Mouse (Mus musculus): Measurements from ENCODE around the gene Yy1. TPM values are rescaled to one million over a fixed set of nuclear protein-coding genes. Genes with fewer than 3 reads are reported as not detected.

Yy1 gene
- polyA plus RNA-seq, 1 experiment from 2014 or later = 19.5 TPM

- Histone ChIP-seq H3K27ac (ENCODE audit: low read depth, low read length) (no peak overlapping the region), H3K4me2 (no peak overlapping the region), H3K4me3 (ENCODE audit: low read depth, low read length) (no peak overlapping the region), H3K9ac (ENCODE audit: low read length) (no peak overlapping the region), H3K4me1 (ENCODE audit: control insufficient read depth, insufficient read depth, low read length) (peaks cover 2% of the 10 kb centered on the region), H3K9me3 (ENCODE audit: control insufficient read depth, low read length) (no peaks in the 10 kb centered on the region), H3K27me3 (ENCODE audit: control insufficient read depth, insufficient read depth, low read length) (no peaks in the 10 kb centered on the region), H3K36me3 (ENCODE audit: control insufficient read depth, insufficient read depth, low read length) (no peaks in the 10 kb centered on the region)
- DNase-seq (ENCODE audit: low spot score, missing footprints) = no peak
- 87% methylated on average over 5 of the region's 5 CpGs for whole genome bisulfite sequencing
- ATAC-seq (ENCODE audit: low FRiP score) = no peak
These were observed 36.9 kb downstream of the Yy1 start for GRCm38 (mm10) chr12:108829636-108830035.

- Histone ChIP-seq H3K4me1 (ENCODE audit: control insufficient read depth, insufficient read depth, low read length) (peaks cover 8% of the 10 kb centered on the region), H3K27ac (ENCODE audit: low read depth, low read length) (no peak overlapping the region), H3K27me3 (ENCODE audit: control insufficient read depth, insufficient read depth, low read length) (no peaks in the 10 kb centered on the region), H3K4me2 (no peak overlapping the region), H3K4me3 (ENCODE audit: low read depth, low read length) (no peak overlapping the region), H3K9me3 (ENCODE audit: control insufficient read depth, low read length) (no peaks in the 10 kb centered on the region), H3K36me3 (ENCODE audit: control insufficient read depth, insufficient read depth, low read length) (no peaks in the 10 kb centered on the region), H3K9ac (ENCODE audit: low read length) (no peak overlapping the region)
- 87% methylated on average over 6 of the region's 6 CpGs for WGBS
- no peak for ATAC-seq (ENCODE audit: low FRiP score)
- DNase-seq (ENCODE audit: low spot score, missing footprints) = no peak
These were observed 37.6 kb downstream of the Yy1 start for GRCm38 (mm10) chr12:108830358-108830757.

- H3K27me3 ChIP-seq (ENCODE audit: control insufficient read depth, insufficient read depth, low read length) = no peaks in the 10 kb centered on the region
- peaks cover 18% of the 10 kb centered on the region for H3K4me1 ChIP-seq (ENCODE audit: control insufficient read depth, insufficient read depth, low read length)
- no peak overlapping the region for H3K9ac ChIP-seq (ENCODE audit: low read length)
- H3K4me3 ChIP-seq (ENCODE audit: low read depth, low read length) = no peak overlapping the region
- 80% methylated on average over 9 of the region's 9 CpGs for WGBS
- no peak overlapping the region for H3K4me2 ChIP-seq
- H3K9me3 ChIP-seq (ENCODE audit: control insufficient read depth, low read length) = no peaks in the 10 kb centered on the region
- H3K27ac ChIP-seq (ENCODE audit: low read depth, low read length) = no peak overlapping the region
- H3K36me3 ChIP-seq (ENCODE audit: control insufficient read depth, insufficient read depth, low read length) = no peaks in the 10 kb centered on the region
- DNase-seq (ENCODE audit: low spot score, missing footprints) (no peak), ATAC-seq (ENCODE audit: low FRiP score) (no peak)
These were observed 39.3 kb downstream of the Yy1 start for GRCm38 (mm10) chr12:108831966-108832643.

GRCm38 (mm10) chr12:108832851-108833250 is 40.1 kb downstream of the Yy1 start:
- Histone ChIP-seq H3K4me2 (no peak overlapping the region), H3K9me3 (ENCODE audit: control insufficient read depth, low read length) (no peaks in the 10 kb centered on the region), H3K36me3 (ENCODE audit: control insufficient read depth, insufficient read depth, low read length) (no peaks in the 10 kb centered on the region), H3K27ac (ENCODE audit: low read depth, low read length) (no peak overlapping the region), H3K4me1 (ENCODE audit: control insufficient read depth, insufficient read depth, low read length) (peaks cover 26% of the 10 kb centered on the region), H3K27me3 (ENCODE audit: control insufficient read depth, insufficient read depth, low read length) (no peaks in the 10 kb centered on the region), H3K4me3 (ENCODE audit: low read depth, low read length) (no peak overlapping the region), H3K9ac (ENCODE audit: low read length) (no peak overlapping the region)
- ATAC-seq (ENCODE audit: low FRiP score) (no peak), DNase-seq (ENCODE audit: low spot score, missing footprints) (no peak)
- 86% methylated on average over 8 of the region's 8 CpGs for WGBS

GRCm38 (mm10) chr12:108833408-108833807 is 40.6 kb downstream of the Yy1 start:
- WGBS = 95% methylated on average over 3 of the region's 3 CpGs
- Histone ChIP-seq H3K4me2 (no peak overlapping the region), H3K4me1 (ENCODE audit: control insufficient read depth, insufficient read depth, low read length) (peaks cover 30% of the 10 kb centered on the region), H3K4me3 (ENCODE audit: low read depth, low read length) (no peak overlapping the region), H3K36me3 (ENCODE audit: control insufficient read depth, insufficient read depth, low read length) (no peaks in the 10 kb centered on the region), H3K9me3 (ENCODE audit: control insufficient read depth, low read length) (no peaks in the 10 kb centered on the region), H3K27me3 (ENCODE audit: control insufficient read depth, insufficient read depth, low read length) (no peaks in the 10 kb centered on the region), H3K27ac (ENCODE audit: low read depth, low read length) (no peak overlapping the region), H3K9ac (ENCODE audit: low read length) (no peak overlapping the region)
- no peak for DNase-seq (ENCODE audit: low spot score, missing footprints)
- no peak for ATAC-seq (ENCODE audit: low FRiP score)

GRCm38 (mm10) chr12:108834337-108834736 is 41.6 kb downstream of the Yy1 start:
- H3K4me1 ChIP-seq (ENCODE audit: control insufficient read depth, insufficient read depth, low read length) = peaks cover 30% of the 10 kb centered on the region
- no peaks in the 10 kb centered on the region for H3K9me3 ChIP-seq (ENCODE audit: control insufficient read depth, low read length)
- no peaks in the 10 kb centered on the region for H3K36me3 ChIP-seq (ENCODE audit: control insufficient read depth, insufficient read depth, low read length)
- no peak overlapping the region for H3K27ac ChIP-seq (ENCODE audit: low read depth, low read length)
- H3K4me2 ChIP-seq = no peak overlapping the region
- H3K9ac ChIP-seq (ENCODE audit: low read length) = no peak overlapping the region
- ATAC-seq (ENCODE audit: low FRiP score) = no peak
- DNase-seq (ENCODE audit: low spot score, missing footprints) = no peak
- 91% methylated on average over 3 of the region's 3 CpGs for WGBS
- H3K4me3 ChIP-seq (ENCODE audit: low read depth, low read length) = no peak overlapping the region
- H3K27me3 ChIP-seq (ENCODE audit: control insufficient read depth, insufficient read depth, low read length) = no peaks in the 10 kb centered on the region

GRCm38 (mm10) chr12:108834786-108835185 is 42.0 kb downstream of the Yy1 start:
- DNase-seq (ENCODE audit: low spot score, missing footprints) (no peak), ATAC-seq (ENCODE audit: low FRiP score) (no peak)
- Histone ChIP-seq H3K4me1 (ENCODE audit: control insufficient read depth, insufficient read depth, low read length) (peaks cover 30% of the 10 kb centered on the region), H3K4me2 (peak overlapping the region; percentile 81), H3K36me3 (ENCODE audit: control insufficient read depth, insufficient read depth, low read length) (no peaks in the 10 kb centered on the region), H3K9me3 (ENCODE audit: control insufficient read depth, low read length) (no peaks in the 10 kb centered on the region), H3K4me3 (ENCODE audit: low read depth, low read length) (peak overlapping the region; percentile 60), H3K27ac (ENCODE audit: low read depth, low read length) (no peak overlapping the region), H3K27me3 (ENCODE audit: control insufficient read depth, insufficient read depth, low read length) (no peaks in the 10 kb centered on the region), H3K9ac (ENCODE audit: low read length) (peak overlapping the region; percentile 83)
- WGBS = 43% methylated on average over 5 of the region's 5 CpGs

GRCm38 (mm10) chr12:108835208-108835839 is 42.6 kb downstream of the Yy1 start:
- Histone ChIP-seq H3K27me3 (ENCODE audit: control insufficient read depth, insufficient read depth, low read length) (no peaks in the 10 kb centered on the region), H3K9ac (ENCODE audit: low read length) (peak overlapping the region; percentile 83), H3K4me1 (ENCODE audit: control insufficient read depth, insufficient read depth, low read length) (peaks cover 30% of the 10 kb centered on the region), H3K36me3 (ENCODE audit: control insufficient read depth, insufficient read depth, low read length) (no peaks in the 10 kb centered on the region), H3K4me2 (peak overlapping the region; percentile 81), H3K9me3 (ENCODE audit: control insufficient read depth, low read length) (no peaks in the 10 kb centered on the region), H3K4me3 (ENCODE audit: low read depth, low read length) (peak overlapping the region; percentile 60), H3K27ac (ENCODE audit: low read depth, low read length) (no peak overlapping the region; the same call in 1 of the 2 replicates)
- DNase-seq (ENCODE audit: low spot score, missing footprints) (no peak), ATAC-seq (ENCODE audit: low FRiP score) (peak; percentile 38)
- under 1% methylated on average over 51 of the region's 51 CpGs for WGBS

- Histone ChIP-seq H3K4me3 (ENCODE audit: low read depth, low read length) (peak within 1 kb of the TSS; percentile 60), H3K36me3 (ENCODE audit: control insufficient read depth, insufficient read depth, low read length) (no peaks in the 10 kb centered on the region), H3K4me2 (peak within 1 kb of the TSS; percentile 81), H3K9me3 (ENCODE audit: control insufficient read depth, low read length) (no peaks in the 10 kb centered on the region), H3K4me1 (ENCODE audit: control insufficient read depth, insufficient read depth, low read length) (peaks cover 30% of the 10 kb centered on the region), H3K9ac (ENCODE audit: low read length) (peak within 1 kb of the TSS; percentile 83), H3K27ac (ENCODE audit: low read depth, low read length) (peak within 1 kb of the TSS; percentile 68), H3K27me3 (ENCODE audit: control insufficient read depth, insufficient read depth, low read length) (no peaks in the 10 kb centered on the region)
- under 1% methylated on average over 53 of the region's 53 CpGs for WGBS
- ATAC-seq (ENCODE audit: low FRiP score) = peak; percentile 99
- peak; percentile 99 for DNase-seq (ENCODE audit: low spot score, missing footprints)
These were observed 43.2 kb downstream of the Yy1 start, which contains the start of the genes Slc25a29 and Slc25a47 for GRCm38 (mm10) chr12:108835840-108836409. Slc25a29 (minus strand) TSS chr12:108835883. Slc25a47 (plus strand) TSS chr12:108836046.

All from midbrain, embryonic 11.5 days (tissue).